Mouse (Mus musculus): ENCODE measurements around the gene 2010111I01Rik. TPM values are rescaled to one million over a fixed set of nuclear protein-coding genes. Genes with fewer than 3 reads are reported as not detected.

The 2010111I01Rik gene
- polyA plus RNA-seq, 1 experiment: 22.5 TPM

GRCm38 (mm10) chr13:63361755-63362154, 397.1 kb downstream of the 2010111I01Rik start:
- 64% methylated on average over 3 of the region's 3 CpGs for WGBS
- H3K4me3 ChIP-seq (ENCODE audit: extremely low read depth, insufficient read depth, insufficient read length): no peak overlapping the region
- no peak for DNase-seq (ENCODE audit: low read depth in 1 of 2, low spot score in 2 of 2)
- no peaks in the 10 kb centered on the region for H3K4me1 ChIP-seq (ENCODE audit: control insufficient read depth, insufficient read depth, insufficient read length)
- TF ChIP-seq CTCF (IDR thresholded peaks at IDR 0.05; ENCODE audit: extremely low read depth, insufficient read depth, insufficient read length, insufficient replicate concordance): no peak
- TF ChIP-seq POLR2A (IDR thresholded peaks at IDR 0.05; ENCODE audit: low read depth, low read length): no peak
- no peaks in the 10 kb centered on the region for H3K36me3 ChIP-seq (ENCODE audit: control insufficient read depth, insufficient read depth, low read length)
- no peaks in the 10 kb centered on the region for H3K27me3 ChIP-seq (ENCODE audit: control insufficient read depth, insufficient read depth, low read length)
- H3K27ac ChIP-seq (ENCODE audit: insufficient read depth, low read length): no peak overlapping the region

GRCm38 (mm10) chr13:63373460-63374166, 408.9 kb downstream of the 2010111I01Rik start:
- Histone ChIP-seq H3K27ac (ENCODE audit: insufficient read depth, low read length) (no peak overlapping the region), H3K4me1 (ENCODE audit: control insufficient read depth, insufficient read depth, insufficient read length) (no peaks in the 10 kb centered on the region), H3K4me3 (ENCODE audit: extremely low read depth, insufficient read depth, insufficient read length) (no peak overlapping the region), H3K27me3 (ENCODE audit: control insufficient read depth, insufficient read depth, low read length) (no peaks in the 10 kb centered on the region), H3K36me3 (ENCODE audit: control insufficient read depth, insufficient read depth, low read length) (no peaks in the 10 kb centered on the region)
- no peak for DNase-seq (ENCODE audit: low read depth in 1 of 2, low spot score in 2 of 2)
- WGBS: 94% methylated on average over 7 of the region's 7 CpGs
- TF ChIP-seq POLR2A (IDR thresholded peaks at IDR 0.05; ENCODE audit: low read depth, low read length) (no peak), CTCF (IDR thresholded peaks at IDR 0.05; ENCODE audit: extremely low read depth, insufficient read depth, insufficient read length, insufficient replicate concordance) (no peak)

Other genes starting within 250 kb of the 2010111I01Rik start
- gene Platr25, start 204.2 kb upstream of the 2010111I01Rik start, polyA plus RNA-seq (2012; rRNA removed): 0.86 and 0.95 TPM in 2 replicates
- 0.59 and 0.98 TPM in 2 replicates for gene Gm5141, start 179.1 kb upstream of the 2010111I01Rik start, polyA plus RNA-seq (2012; rRNA removed)
- gene Fbp2, start 106.5 kb upstream of the 2010111I01Rik start, polyA plus RNA-seq (2012; rRNA removed): not detected in 2 replicates
- gene Fbp1, start 76.6 kb upstream of the 2010111I01Rik start, polyA plus RNA-seq (2012; rRNA removed): 0.29 and 0.43 TPM in 2 replicates